Mouse (Mus musculus): ENCODE data around the gene Tigit. TPM values are rescaled to one million over a fixed set of nuclear protein-coding genes. Genes with fewer than 3 reads are reported as not detected.

The Tigit gene
- total RNA-seq, 1 experiment from 2014 or later = not detected

DNA sequence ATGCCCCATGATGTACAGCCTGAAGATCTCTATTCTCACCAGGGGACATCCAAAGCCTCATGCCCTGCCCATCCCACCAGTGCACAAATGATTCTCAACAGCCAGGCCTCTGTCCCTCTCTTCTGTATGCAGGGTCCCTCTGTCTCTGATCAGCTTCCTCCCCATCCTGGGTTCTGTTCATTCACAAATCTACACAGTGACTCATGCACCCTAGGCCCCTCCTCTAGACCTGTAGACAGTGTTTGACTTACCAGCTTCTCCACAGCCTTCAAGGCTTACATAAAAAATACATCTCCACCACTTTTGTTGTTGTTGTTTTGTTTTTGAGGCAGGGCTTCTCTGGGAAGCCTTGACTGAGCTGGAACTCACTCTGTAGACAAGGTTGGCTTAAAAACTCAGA, 915 bp upstream of the Tigit start:
- DNase-seq = no peak

DNA sequence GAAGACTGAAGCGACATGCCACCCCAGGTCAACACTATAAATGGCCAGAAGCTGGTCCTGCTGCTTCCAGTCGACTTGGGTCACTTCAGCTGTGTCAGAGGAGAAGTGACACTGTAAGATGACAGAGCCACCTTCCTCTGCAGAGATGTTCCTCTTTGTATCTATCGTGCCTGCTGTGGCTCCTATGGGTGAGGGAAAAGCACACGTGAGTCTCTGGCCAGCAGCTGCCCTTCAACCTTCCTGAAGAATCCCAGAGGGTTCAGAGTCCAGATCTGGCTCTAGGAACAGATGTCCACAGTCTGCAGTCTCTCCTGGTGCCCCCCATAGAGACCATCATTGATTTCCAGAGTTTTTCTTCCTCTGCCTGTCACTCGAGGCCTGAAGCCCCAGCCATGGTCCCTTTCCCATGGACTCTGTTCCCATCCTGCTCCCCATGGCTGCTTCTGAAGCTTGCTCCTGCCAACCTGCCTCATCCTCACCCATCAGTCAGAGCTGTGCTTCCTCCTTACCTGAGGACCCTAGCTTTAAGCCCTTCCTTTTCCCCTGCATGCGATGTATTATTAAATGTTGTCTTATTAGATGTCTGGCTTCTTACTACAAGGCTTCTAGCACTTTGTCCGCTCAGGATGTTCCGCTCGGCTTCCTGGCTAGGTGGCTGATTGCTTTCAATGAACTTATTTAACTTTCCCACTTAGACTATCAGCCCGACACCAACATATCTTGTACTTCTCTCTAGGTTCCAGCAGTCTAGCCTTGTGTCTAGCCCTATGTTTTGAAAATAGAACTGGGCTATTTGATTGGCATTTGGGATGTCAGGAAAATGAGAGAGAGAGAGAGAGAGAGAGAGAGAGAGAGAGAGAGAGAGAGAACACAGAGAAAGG, 1.6 kb downstream of the Tigit start:
- DNase-seq = no peak

DNA sequence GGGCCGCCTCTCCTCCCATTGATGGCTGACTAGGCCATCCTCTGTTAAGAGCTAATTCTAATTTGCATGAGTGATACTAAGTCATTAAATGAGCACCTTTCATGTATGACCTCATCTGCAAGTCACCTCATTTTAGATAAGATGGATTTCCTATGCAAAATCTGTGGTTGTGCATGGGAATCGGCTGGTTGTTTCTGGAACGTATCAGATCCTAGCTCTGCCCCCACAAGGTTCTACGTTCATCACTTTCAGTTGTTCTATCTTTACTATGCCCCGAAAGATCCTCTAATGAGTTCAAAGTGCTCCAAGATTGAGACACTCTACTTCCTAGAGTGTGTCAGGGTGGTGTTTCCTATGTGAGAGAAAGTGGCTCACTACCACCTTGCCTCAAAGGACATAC, 2.4 kb downstream of the Tigit start:
- no peak for DNase-seq

DNA sequence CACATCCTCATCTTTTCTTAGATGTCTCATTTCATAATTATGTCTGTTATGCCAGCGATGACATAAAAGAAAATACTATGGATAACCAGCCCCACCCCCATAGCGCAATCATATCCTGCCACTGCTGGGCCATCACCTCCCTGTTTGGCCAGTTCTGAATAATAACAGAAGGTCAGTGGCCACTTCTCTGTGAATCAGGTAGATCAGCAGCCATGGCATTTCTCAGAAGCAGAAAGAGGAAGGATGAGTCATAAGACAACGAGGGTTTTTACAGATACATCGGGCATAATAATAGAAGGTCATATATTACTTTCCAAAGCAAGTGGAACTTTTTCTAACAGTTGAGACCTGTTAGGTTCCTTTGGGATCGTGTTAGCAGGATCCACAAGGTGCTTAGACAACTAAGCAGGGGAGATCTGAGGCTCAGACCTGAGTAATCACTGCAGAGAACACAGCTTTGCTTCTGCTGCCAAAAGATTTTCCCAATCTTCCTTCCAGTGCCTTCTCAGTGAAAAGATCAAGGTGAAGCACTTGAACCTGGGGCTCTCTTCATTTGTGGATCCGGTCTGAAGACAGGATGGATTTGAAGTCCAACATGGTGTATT, 8.7 kb downstream of the Tigit start:
- no peak for DNase-seq

DNA sequence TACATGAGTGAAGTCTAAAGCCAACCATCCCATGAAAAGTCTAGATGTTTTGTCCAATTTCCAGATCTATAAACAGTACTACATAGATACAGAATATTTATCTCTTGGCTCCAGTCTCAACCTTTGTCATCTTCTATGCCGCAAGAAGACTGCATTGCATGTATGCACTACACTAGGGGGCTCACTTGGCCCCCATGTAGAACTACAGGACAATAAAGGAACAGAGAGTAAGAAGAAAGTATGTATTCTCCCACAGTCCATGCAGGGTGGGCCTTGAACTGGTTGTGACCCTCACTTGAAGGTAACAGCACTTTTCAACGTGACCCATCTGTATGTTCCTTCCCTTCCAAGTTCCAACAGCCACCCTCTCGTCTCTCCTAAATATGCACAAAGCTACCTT, 9.7 kb downstream of the Tigit start:
- no peak for DNase-seq

DNA sequence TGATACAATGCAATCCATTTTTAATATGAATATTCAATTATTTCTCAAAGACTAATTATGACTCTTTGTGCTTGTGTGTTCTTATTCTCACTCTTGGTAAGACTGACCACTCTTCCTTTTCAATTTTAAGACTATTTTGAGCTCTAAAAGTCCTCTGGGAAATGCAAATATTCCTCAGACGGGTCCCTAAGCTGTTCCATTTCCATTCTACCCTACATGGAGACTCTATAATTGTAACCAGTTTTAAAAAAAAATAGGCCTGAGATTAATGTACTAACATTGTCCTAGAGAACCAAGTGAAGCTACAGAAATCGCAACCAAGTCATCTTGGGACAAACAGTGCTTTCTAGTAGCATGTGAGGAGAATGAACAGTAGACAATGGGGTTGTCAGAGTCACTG, 10.7 kb downstream of the Tigit start:
- no peak for DNase-seq

DNA sequence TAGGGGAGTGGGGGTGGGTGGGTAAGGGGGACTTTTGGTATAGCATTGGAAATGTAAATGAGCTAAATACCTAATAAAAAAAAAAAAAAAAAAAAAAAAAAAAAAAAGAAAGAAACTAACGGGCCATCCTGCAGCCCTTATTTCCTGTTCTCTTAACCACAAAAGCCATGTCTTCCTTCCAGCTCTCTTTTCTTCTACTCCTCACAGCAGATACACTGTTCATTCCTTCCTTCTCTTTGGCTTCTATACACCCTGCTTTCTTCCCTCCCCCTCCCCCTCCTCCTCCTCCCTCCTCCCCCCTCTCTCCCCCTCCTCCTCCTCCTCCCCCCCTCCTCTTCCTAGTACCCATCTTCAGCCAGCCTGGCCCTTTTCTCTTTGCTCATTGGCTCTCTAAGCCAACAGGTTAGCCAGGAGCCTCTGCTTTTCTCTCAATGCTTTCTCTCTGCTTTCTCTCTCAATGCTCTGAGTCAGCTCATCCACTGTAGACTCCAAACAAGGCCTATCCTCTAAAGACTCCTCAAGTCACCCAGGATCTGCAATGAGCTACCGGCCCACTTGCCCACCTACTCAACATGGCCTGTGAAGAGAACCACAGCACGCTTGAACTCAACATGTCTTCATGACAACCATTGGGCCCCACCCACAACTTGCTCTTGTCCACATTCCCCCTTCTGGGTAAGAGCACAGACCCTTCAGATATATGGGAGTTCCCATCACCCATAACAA, 13.4 kb downstream of the Tigit start:
- DNase-seq = no peak

DNA sequence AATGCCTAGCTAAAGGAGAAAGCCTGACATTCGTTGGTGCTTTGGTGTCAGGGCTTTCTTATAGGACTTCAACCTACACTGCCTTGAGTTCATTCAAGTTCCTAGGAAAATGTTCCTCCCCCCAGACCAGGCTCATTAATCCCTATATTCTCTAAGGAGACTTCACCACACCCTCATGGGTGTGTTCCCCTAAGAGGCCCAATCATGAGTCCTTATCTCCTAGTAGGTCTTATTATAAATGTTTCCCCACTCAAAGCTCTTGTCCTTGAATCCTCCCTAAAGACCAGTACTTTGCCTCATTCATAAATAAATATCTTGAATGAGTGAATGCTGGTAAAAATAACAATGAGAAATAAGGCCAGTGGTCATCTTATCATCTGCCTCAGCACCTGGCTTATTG, 16.3 kb downstream of the Tigit start:
- DNase-seq = no peak

DNA sequence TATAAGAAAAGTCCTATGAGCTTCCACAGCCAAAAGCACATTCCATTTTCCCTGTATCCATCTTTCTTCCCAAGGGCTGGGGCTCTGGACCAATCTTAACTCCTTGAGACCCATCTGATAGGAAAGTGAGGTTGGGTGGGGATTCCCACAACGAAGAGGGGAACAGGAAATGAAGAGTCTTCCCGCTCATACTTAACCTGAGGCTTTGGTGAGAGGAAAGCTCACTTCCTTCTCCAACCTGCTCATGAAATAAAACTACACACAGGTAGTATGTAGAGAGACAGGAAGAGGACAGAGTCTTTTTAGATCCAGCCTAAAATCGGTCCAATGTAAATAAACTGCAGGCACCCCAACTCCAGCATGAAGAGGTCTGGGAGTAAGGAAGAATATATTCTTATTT, 17.0 kb downstream of the Tigit start:
- no peak for DNase-seq

- no peak for DNase-seq
Measured at GRCm38 (mm10) chr16:43645879-43646278, 18.1 kb downstream of the Tigit start.

- no peak for DNase-seq
Measured at GRCm38 (mm10) chr16:43641230-43641629, 22.7 kb downstream of the Tigit start.

DNA sequence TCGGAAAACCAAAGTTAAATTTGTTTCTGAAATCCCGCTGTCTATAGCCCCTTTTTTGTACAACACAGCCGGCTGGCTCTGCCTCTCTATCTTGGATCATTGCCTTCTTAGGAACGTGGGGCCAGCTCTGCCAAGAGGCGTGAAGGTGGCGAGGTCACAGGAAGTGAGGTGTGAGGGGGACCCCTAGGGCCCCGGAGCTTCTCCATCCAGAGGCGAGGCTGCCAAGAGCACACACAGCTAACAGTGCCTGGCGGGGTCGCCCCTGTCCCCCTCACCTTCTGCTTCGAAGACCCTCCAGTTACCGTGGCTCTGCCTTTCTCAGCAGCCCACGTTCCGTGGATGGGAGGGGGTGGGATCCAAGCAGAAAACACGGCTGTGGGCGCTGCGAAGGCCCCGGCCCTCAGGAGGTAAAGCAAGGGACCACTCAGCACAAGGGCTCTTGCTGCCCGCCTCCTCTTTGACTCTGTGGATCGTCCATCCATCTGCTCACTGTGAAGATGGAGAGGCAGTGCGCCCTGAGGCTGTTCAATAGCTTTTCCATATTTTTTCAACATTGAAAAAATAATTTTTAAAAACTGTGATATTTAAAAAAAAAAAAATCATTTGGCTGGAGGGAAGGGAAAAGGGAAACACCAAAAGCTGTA, 25.4 kb downstream of the Tigit start:
- no peak for DNase-seq

- no peak for DNase-seq
Measured at GRCm38 (mm10) chr16:43637241-43637640, 26.7 kb downstream of the Tigit start.

DNA sequence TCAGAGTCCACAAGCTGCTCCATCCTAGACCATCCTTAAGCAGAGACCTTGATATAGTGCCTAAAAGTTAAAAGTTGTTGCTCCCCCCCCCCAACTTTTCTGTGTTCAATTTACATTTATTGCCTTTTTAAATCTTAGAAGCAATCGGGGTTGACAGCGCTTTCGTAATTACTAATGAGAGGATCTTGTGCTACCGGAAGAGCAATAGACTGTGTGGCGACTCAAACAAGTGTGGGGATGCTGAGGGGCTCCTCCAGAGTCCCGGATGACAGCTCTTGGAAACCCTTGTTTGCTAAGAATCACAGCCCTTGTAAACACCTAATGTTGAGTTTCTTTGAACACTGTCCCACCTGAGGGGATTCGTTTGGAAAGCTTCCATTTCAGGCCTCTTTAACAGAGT, 29.9 kb downstream of the Tigit start:
- no peak for DNase-seq

DNA sequence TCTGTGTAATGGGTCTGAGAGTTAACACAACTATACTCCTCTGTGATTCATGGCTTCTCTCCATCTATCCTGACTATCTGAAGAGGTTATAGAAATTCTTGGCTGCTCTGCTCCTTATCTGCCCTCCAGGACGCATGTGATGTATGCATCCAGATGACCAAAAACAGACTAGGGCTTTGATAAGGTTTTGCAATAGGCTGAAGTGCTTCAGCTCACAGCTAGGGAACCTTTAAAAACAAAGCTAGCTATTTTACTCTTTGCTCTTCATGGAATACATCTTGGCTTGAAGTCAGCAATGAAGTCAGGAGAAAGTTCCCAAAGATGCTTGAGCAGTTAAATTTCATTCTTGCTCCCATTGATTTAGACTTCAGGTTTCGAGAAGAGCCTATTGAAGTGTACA, 32.2 kb downstream of the Tigit start:
- DNase-seq = no peak

DNA sequence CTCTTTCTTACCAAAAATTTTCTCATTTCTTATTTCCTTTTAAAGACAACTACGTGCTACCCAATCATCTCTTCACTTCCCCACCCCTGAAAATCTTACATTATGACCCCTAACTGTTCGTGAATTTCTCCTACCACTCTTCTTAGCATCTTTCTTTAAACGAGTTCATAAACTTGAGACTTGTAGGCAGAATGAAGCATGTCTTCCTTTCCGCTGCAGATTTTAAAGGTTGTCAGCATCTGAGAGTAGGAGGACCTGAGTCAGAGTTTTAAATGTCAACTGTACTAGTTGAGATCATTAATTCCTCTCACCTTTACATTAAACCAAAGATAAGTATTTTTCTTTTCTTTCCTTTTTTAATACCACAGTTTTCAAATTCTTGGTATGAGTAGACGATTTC, 35.3 kb downstream of the Tigit start:
- DNase-seq = no peak

DNA sequence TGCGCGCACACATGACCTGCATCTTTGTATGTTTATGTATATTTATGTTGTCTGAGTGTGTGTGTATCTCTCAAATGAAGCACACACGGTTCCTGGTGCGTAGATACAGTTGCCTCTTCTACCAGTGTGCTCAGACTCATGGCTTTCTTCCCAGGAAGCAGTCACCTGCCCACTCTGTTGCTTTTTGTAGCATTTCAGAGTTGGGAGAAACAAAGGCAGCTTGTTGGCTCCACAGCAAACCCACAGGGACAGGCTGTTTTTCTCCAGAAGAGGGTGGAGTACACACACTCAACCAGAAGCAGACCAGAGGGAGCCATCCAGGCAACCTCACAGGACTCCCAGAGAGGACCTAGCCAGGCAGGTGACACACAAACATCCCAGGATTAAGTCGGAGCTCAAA, 38.0 kb downstream of the Tigit start:
- no peak for DNase-seq

GRCm38 (mm10) chr16:43625289-43625688, 38.7 kb downstream of the Tigit start:
- no peak for DNase-seq

GRCm38 (mm10) chr16:43624876-43625275, 39.1 kb downstream of the Tigit start:
- no peak for DNase-seq

- DNase-seq = no peak
Measured at GRCm38 (mm10) chr16:43623315-43624000, 40.5 kb downstream of the Tigit start.

DNA sequence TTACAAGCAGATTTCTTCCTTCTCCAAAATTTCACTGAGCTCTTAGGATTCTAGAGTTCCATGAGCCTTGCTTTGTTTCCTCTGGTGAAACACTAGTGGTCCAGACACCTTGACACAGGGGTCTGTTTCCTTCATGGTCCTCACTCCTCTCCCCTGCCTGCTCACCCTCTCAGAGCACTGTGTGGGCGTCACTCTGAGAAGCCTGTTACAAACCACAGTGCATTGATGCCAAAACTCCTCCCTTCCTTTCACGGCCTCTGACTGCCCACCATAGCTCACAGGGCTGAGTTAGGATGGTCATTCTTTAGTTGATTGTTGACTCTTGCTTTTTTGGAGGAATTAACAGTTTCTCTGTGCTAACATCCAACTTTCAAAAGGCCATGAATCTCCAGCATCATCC, 43.6 kb downstream of the Tigit start:
- no peak for DNase-seq

GRCm38 (mm10) chr16:43619277-43619676, 44.7 kb downstream of the Tigit start:
- DNase-seq = no peak

Measured in adrenal gland, postnatal 25 days (tissue).